Mouse (Mus musculus): ENCODE data around the gene Mrpl44.

DNA sequence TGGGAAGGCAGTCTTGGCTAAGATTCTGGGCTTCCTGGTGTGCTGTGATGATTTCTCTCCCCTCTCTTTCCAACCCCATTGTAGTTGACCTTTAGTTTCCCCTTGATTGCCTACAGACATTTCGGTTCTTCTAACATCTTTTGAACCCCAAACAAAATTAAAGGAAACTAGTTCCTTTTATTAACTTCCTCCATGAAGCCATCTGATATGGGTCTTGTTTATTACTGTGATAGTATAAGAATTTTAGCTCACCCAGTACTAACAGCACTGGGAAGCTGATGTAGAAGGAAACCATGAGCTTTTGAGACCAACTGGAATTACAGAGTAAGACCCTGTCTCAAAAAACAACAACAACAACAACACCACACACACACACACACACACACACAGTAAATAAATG, 7.6 kb upstream of the Mrpl44 start:
- TF ChIP-seq CTCF (IDR thresholded peaks at IDR 0.05; ENCODE audit: extremely low read depth, insufficient read depth, low read length) (no peak), POLR2A (IDR thresholded peaks at IDR 0.05; ENCODE audit: extremely low read depth, insufficient read depth, low read length) (no peak)

Data from cortical plate, adult 2 months (tissue).